Mouse (Mus musculus) erythroblast, embryonic 14.5 days (primary cell): ENCODE measurements around the gene Gdf10.

Experiments
- GATA1 ChIP-seq: IDR thresholded peaks from 2 replicates; pipeline ENCODE4 v1.6.1; 2012; ENCODE audit warnings: low read length, inconsistent platforms, mixed read lengths
- TAL1 ChIP-seq: IDR thresholded peaks from 3 replicates; pipeline ENCODE4 v1.6.1; 2012; ENCODE audit warnings: low read length, inconsistent platforms, mixed read lengths

- TF ChIP-seq TAL1 (no peak), GATA1 (no peak)
Measured at GRCm38 (mm10) chr14:33958186-33958585, 34.8 kb downstream of the Gdf10 start.
